Mouse (Mus musculus): ENCODE data around the gene Babam2. TPM values are rescaled to one million over a fixed set of nuclear protein-coding genes. Genes with fewer than 3 reads are reported as not detected.

Babam2 gene
- total RNA-seq, 2 experiments from 2014 or later = 41.3 to 44.5 TPM

DNA sequence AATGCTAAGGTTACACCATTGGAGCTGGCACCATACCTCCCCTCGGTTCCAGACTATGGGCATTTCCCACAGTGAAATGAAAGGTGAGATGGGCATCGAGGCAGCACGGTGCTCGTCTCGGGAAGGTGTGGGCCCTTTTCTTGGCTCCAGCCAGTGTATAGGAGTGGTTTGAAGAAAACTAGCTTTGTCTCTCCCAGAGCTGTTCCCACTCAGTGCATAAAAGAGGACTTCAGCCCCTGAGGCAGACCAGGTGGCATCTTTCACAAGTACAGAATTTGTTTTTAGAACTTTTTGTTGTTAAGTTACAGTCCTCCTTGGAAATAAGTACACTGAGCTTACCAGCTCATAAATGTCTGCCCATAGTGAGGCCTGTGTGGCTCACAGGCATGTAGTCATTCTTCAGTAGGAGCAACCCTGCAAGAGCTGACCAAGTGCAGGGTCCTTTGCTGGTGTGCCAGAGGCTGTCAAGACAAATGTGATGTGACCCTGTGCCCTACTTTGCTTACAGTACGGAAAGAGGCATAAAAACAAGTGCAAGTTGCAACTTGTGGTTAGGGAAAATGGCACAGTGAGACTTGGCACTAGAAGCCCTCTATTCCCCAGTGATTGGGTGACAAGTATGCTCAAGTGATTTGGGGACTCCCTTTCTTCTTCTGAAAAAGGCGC, 208.9 kb downstream of the Babam2 start:
- DNase-seq (ENCODE audit: low spot score in 2 of 2) = no peak

DNA sequence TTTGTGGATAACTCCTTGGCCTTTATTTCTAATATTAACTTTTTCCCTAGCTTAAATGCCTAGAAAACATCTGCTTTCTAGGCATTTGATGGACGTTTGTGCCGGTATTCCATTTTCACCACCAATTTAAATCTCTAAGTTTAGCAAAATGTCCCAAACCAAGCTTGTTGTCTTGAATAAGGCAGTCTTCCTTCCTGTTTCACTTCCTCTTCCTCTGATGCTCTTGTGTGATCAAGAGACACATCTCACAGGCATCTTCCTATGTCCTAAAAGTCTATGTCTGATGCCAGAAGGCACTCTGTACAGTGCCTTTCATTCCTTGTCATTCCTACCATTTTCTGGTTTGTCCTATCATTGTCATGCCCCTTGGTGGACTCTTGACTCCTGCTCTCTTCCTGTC, 210.5 kb downstream of the Babam2 start:
- intact Hi-C loops (cut with DNase I) = no loop called here
- no peak for DNase-seq (ENCODE audit: low spot score in 2 of 2)

More for the DNA sequence above, 208.9 kb downstream of the Babam2 start:
- intact Hi-C loops (cut with DNase I) = no loop called here

GRCm38 (mm10) chr5:31908818-31909217, 211.3 kb downstream of the Babam2 start:
- intact Hi-C loops (cut with DNase I) = no loop called here
- no peak for DNase-seq (ENCODE audit: low spot score in 2 of 2)

GRCm38 (mm10) chr5:31916241-31916640, 218.8 kb downstream of the Babam2 start:
- intact Hi-C loops (cut with DNase I) = no loop called here
- no peak for DNase-seq (ENCODE audit: low spot score in 2 of 2)

- intact Hi-C loops (cut with DNase I) = no loop called here
- DNase-seq (ENCODE audit: low spot score in 2 of 2) = no peak
Observed at GRCm38 (mm10) chr5:31918566-31918965, 221.1 kb downstream of the Babam2 start.

- intact Hi-C loops (cut with DNase I) = loop anchor here (10.0 kb wide), 1 partner anchor 215 kb away; the partner anchor contains the start of gene Fosl2
- DNase-seq (ENCODE audit: low spot score in 2 of 2) = no peak
Observed at GRCm38 (mm10) chr5:31920129-31920528, 222.6 kb downstream of the Babam2 start.

DNA sequence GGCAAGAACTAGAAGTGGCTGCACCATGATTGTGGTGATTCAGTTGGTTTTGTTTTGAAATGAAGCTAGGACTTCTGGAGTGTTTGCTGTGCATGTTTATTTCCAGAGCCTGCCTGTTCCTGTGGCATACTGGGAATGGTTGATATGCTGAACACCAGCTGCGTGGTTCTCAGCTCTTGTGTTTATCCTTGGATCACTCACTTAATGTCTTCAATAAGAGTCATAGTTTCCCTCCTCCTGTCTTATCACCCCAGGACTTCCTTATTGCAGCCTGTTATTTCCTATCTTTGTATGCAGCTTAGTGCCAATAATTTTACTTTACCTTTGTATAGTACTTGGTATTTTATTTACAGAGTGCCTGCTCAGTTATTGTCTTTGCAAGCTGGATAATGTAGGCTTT, 223.4 kb downstream of the Babam2 start:
- intact Hi-C loops (cut with DNase I) = loop anchor here (10.0 kb wide), 1 partner anchor 214 kb away; the partner anchor contains the start of gene Fosl2

GRCm38 (mm10) chr5:31924075-31924474, 226.6 kb downstream of the Babam2 start:
- intact Hi-C loops (cut with DNase I) = loop anchor here (10.0 kb wide), 1 partner anchor 211 kb away; the partner anchor contains the start of gene Fosl2
- no peak for DNase-seq (ENCODE audit: low spot score in 2 of 2)

More for the DNA sequence above, 223.4 kb downstream of the Babam2 start:
- DNase-seq (ENCODE audit: low spot score in 2 of 2) = no peak

DNA sequence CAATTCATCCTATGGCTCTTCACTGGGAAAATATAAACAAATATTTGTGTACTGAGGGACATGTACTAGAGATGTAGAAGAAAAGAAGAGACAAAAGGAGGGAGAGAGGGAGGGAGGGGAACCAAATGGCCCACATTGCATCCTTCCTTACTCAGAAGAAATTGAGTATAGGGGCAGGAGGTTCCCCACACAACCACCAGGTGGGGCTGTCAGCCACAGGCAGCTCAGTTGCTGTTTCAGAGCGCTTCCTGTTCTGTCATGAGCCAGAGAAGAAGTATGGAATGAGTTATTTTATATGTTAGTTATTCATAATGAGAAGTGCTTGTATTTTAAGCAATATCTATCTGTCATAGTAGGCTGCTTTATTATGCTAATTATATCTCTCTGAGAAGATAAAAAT, 229.1 kb downstream of the Babam2 start:
- no peak for DNase-seq (ENCODE audit: low spot score in 2 of 2)

DNA sequence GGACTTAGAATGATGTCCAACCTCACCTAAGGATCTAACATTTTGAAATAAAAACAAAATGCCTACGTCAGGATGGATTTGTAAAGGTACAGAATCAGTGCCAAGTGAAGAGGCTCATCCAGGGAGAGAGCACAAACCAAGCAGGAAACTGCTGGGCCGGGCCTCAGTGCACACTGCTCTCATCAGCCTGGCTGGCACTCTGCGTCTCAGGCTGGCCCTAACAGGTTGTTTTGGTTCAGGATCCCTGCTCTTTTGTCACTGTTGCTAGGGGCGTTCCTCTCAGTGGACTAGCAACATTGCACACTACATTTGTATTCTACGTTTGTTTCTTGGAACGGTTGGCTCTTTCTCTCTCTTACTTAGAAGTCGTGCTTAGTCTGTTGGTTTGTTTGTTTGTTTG, 231.5 kb downstream of the Babam2 start:
- intact Hi-C loops (cut with DNase I) = loop anchor here (10.0 kb wide), 1 partner anchor 206 kb away; the partner anchor contains the start of gene Fosl2

More for the DNA sequence above, 229.1 kb downstream of the Babam2 start:
- intact Hi-C loops (cut with DNase I) = loop anchor here (10.0 kb wide), 1 partner anchor 208 kb away; the partner anchor contains the start of gene Fosl2

GRCm38 (mm10) chr5:31931127-31931625, 233.7 kb downstream of the Babam2 start:
- no peak for DNase-seq (ENCODE audit: low spot score in 2 of 2)
- intact Hi-C loops (cut with DNase I) = no loop called here

More for the DNA sequence above, 231.5 kb downstream of the Babam2 start:
- peak in 1 of 2 experiments; percentile 39 for DNase-seq (ENCODE audit: low spot score in 2 of 2)

GRCm38 (mm10) chr5:31931637-31932036, 234.2 kb downstream of the Babam2 start:
- no peak for DNase-seq (ENCODE audit: low spot score in 2 of 2)
- intact Hi-C loops (cut with DNase I) = no loop called here

DNA sequence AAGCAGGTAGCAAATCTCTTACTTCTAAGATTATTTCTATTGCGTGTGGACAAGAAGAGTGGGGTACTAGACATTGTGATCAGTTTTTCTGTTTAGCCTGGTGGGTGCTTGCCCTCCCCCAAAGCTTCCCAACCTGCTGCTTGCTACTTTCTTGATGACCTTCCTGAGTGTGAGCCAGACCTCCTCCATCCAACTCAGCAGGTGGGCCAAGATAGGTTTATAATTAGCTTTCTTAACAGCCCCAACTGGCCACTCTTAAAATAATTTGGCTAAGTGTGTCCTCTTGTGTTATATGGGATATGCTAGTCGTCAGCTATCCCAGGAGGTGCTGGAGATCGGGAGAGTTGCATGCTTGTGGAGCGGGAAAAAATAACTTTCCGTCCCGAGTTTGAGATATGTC, 235.8 kb downstream of the Babam2 start:
- DNase-seq (ENCODE audit: low spot score in 2 of 2) = no peak
- intact Hi-C loops (cut with DNase I) = no loop called here

DNA sequence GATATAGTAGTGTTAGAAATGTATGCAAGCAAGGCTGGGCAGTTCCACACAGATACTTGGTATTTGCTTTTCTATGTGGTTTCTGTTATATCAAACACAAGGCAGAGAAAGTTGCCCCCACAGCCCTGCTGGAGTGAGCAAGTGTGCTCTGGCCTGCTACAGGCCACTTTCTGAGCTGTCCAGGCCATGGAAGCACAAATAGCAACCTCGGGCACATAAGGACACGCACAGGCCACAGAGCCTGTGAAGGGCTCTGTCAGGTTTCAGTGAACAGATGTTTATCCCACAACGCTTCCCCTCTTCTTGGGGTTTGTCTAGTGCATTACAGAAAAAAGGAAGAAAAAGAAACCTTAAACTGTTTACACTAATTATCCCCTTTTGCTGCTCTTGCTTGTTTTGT, 236.9 kb downstream of the Babam2 start:
- intact Hi-C loops (cut with DNase I) = no loop called here
- DNase-seq (ENCODE audit: low spot score in 2 of 2) = no peak

DNA sequence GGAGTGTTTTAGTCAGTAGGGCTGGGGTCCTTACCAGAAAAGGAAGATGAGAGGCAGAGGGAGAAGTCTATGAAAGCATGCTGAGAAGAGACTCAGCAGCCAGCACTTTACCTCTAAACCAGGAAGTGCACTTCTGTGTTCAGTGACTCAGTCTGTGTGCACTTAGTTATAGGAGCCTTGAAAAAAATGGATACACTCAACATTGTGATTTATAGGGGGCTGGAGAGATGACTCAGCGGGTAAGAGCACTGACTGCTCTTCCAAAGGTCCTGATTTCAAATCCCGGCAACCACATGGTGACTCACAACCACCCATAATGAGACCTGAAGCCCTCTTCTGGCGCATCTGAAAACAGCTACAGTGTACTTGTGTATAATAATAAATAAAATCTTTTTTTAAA, 238.5 kb downstream of the Babam2 start:
- no peak for DNase-seq (ENCODE audit: low spot score in 2 of 2)

DNA sequence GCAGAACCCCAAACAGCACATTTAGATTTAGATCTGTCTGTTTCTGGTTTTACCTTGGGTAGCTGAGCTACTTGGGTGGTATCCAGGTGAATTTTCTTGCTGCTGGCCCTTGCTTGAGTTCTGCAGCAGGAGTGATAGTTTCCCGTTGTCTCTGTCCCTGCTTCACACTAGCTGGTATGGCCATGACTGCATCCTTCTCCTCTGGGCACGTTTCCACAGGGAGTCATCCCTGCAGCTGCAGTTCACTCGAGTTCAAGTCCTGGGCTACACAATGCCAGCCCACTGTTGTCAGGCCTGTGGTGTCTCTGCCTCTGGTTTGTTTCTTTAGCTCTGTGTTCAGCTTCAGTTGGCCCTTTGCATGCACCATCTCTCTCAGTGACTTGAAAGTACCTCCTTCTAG, 239.0 kb downstream of the Babam2 start:
- intact Hi-C loops (cut with DNase I) = no loop called here
- no peak for DNase-seq (ENCODE audit: low spot score in 2 of 2)

More for the DNA sequence above, 238.5 kb downstream of the Babam2 start:
- intact Hi-C loops (cut with DNase I) = no loop called here

DNA sequence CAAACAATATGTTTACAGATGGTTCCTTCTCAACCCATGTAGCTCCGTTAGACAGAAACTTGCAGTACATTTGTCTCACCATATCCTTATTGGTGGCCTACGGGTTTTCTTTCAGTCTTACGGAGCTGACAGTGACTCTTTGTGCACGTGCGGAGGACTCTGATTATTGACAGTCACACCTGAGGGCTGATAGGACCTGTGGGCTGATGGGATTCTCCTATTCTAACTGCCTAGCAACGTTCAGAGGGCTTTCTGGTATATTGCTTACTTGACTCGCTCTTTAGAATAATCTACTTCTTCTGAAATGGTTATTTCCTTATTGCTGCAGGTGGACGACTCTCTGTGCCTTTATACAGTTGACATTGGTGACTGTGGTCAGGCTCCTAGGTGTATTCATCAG, 243.4 kb downstream of the Babam2 start:
- intact Hi-C loops (cut with DNase I) = no loop called here
- DNase-seq (ENCODE audit: low spot score in 2 of 2) = no peak

- intact Hi-C loops (cut with DNase I) = no loop called here
- no peak for DNase-seq (ENCODE audit: low spot score in 2 of 2)
Observed at GRCm38 (mm10) chr5:31947185-31947584, 249.7 kb downstream of the Babam2 start.

- peak in 1 of 2 experiments; percentile 22 for DNase-seq (ENCODE audit: low spot score in 2 of 2)
- intact Hi-C loops (cut with DNase I) = no loop called here
Observed at GRCm38 (mm10) chr5:31949389-31949788, 251.9 kb downstream of the Babam2 start.

DNA sequence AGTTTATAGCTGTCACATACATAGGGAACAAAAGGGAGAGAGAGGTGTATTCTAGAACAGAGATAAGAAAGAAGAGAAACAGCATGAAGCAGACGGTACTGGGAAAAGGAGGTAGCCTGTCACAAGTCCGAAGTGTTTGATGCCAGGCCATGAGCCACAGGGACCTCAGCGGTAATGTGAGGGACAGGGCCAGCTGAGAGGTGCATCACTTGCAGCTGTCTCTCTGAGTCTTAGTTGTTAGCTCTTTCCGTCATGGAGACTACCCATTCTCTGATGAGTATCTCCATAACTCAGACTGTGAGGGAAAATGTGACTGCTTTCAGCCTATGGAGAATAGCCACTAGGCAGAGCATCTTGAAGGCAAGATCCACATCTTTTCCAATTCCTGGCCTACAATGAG, 253.0 kb downstream of the Babam2 start:
- DNase-seq (ENCODE audit: low spot score in 2 of 2) = no peak
- intact Hi-C loops (cut with DNase I) = no loop called here

GRCm38 (mm10) chr5:31955184-31955583, 257.7 kb downstream of the Babam2 start:
- intact Hi-C loops (cut with DNase I) = no loop called here
- DNase-seq (ENCODE audit: low spot score in 2 of 2) = no peak
